Mouse (Mus musculus): ENCODE data around the gene 4930447F04Rik.

Gene 4930447F04Rik

DNA sequence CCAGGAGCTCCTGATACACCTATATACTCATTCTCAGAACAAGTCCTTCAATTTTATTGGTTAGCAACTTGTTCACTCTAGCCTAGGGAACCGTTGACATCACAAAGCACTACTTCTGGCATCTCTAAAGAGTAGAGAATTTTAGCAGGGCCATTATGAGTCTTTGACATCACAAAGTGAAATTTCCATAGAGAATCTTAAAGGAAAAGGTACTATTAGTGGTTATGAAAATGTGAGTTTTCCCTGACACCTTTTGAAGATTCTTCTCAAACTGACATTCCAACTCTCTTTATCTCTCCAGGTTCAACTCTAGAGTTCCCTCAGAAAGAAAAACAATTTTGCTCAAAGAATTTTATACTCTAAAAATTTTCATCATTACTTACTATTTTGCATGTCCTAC lies at the start of gene 4930447F04Rik:
4930447F04Rik (minus strand) TSS at position 101 of the 400 bp plus-strand sequence.
- DNase-seq: no peak

Measured in cerebellum, postnatal 25 days (tissue).